Mouse (Mus musculus) brain, adult 2 months (tissue): ENCODE measurements at regions not wholly inside any gene's neighbourhood (a gene's known extent, or its start where the extent isn't known, plus 50 kb on each side); places are given as distances from the start of the nearest gene placed in this dataset.
"Not testable (repeated sequence)": the region's sequence is repeated elsewhere in the genome, so short reads cannot be mapped to it uniquely, and the experiment has no call there.

Experiments used
- DNase-seq: peaks from one replicate; pipeline ENCODE4 v3.0.0; 2011; ENCODE audit warnings: low read depth, low spot score

DNA sequence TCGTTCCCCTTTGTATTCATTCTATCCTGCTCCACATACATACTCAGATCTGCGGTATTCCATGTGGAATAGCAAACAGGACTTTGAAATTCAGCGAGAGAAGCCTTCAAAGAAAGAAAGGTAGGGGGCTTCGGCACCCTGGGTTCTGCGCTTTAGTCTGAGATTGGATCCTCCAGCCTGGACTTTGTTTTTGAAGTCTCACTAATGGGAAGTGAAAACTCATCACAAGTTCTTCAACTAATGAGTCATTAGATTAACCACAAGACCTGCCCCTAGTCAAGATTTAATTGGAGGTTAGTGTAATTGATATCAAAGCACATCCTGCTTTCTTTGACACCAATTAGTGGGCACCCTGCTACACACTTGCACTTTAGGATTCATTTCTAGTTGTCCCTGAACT is 492.5 kb upstream of the Zfp960 start:
- no peak for DNase-seq

DNA sequence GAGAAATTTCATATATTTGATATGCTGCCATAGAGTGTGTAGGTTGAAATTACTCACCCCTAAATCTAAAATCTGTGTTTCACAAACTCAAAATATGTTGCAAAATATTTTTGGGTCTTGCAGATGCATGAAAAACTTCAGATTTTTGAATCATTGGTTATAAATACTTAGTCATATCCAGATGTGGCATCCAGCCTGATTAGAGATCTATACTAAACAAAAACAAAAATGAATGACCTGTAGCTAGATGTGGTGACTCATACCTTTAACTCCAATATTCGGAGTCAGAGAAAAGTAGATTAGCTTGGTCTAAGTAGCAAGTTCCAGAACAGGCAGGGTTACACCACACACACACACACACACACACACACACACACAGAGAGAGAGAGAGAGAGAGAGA is 475.1 kb upstream of the Zfp960 start:
- DNase-seq, result no peak

DNA sequence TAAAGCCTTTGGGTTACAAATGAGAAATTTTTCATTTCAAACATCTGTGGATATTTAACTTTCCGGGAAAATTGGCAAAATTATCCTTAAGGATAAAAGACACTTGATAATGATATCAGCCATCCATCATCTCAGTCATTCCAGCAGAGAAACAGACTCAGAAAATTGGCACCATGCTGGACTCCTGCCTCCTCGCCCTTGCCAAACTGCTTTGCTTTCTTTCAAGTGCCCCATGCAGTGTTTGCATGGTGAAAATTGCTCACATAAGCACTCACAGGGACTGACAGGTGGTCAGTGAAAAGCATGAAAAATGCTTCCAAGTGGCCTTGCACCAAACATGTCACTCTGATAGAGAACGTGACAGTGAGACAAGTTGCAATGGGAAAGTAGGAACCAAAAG is 464.2 kb upstream of the Zfp960 start:
- peak; percentile 6 for DNase-seq

DNA sequence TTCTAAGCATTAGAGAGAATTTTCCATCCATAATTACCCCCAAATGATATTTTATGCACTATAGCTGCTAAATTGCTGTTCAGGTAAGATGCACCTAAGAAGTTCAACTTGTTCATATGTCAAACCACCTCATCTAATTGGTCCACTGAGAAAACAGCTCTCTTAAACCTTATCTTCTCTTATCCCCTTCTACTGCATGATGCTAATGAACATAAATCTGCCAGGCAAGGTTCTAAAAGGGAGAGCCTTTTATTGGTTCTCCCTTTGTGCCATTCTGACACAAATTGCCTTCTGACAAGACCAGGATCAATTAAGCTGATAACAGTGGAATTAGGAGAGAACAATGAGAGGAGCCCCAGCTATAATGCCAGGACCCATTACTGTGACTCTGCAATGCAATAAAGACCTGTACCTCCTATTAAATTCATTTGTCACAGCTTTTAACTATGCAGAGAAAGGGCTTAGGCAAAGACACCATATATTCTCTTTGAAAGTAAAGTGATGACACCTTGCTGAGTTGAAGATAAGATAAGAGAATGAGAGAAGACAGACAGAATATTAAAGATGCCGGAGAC is 451.4 kb upstream of the Zfp960 start:
- no peak for DNase-seq

DNA sequence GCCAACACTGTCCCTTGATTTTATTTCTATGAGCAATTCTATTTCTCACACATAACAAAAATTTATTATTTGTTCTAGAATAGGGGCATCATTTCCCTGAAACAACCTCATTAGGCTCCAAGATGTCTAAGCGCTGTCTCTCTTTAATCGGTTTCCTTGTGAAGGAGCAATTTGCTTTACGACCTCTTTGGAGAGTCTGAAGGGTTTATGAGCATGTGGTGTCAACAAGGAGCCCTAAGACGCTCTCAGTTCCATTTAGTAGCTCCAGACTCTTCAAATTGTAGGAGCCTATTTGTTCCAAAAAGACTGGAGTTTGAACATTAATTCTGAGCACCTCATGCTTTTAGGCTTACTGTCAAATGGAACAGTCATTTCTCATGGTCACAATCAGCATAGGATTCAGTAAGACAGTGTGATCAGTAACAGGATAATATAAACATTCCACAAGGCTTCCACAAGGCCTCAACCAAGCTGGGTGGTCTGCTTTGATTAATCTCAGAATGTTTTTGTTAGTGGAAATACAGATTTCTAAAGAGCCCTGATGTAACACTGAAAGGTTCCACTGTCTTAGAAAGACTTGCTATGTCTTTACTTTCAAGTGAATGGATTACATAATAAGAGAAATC is 441.9 kb upstream of the Zfp960 start:
- DNase-seq, result no peak

DNA sequence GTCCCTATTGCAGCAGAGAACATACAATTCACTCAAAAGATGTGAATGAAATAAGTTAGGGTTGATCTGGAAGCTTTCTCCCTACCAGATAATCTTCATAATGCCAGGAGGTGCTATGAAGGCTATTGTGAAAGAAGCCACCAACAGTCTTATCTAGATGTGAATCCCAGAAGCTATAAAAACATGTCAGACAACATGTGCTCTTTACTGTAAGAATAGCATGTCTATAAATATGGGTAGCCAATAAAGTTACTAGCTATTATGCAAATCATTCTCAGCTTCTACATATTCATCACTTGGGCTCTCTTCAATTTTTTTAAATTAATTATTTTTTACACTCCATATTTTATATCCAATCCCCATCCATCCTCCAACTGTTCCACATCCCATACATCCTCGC is 434.1 kb upstream of the Zfp960 start:
- DNase-seq, result no peak

DNA sequence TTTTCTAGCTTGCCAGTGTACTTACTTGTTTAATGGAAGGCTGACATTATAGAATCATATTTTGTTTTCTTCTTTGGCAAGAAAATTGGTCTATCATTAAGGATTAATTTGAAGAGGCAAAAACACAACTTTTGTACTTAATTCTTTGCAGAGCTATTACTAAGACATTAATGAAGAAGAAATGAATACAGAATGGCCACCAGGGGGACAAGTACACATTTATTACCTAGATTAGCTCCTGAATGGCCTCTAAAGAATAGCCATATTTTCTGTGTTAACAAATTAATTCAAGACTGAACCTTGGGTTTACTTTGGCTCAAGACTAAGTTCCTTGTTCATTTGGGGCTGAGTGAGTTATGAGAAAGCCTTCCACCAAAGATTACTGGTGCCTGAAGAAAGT is 430.5 kb upstream of the Zfp960 start:
- no peak for DNase-seq

DNA sequence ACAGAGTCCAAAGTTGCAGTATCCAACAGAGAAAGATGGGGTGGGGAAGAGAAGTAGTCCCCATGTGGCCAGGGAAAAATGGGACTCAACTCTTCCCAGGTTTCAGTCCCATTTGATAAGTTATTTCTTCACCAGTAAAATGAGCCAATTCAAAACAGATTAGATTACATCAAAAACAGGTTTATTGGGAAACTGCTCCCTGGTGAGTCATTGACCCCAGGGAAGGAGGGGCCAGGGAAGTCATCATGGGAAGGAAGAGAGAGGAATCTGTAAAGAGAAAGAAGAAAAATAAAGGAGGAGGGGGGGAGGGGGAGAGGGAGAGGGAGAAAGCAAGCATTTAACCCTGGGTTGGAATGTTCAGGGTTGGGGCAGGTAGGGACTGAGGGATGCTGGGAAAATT is 426.4 kb upstream of the Zfp960 start:
- DNase-seq, result no peak

DNA sequence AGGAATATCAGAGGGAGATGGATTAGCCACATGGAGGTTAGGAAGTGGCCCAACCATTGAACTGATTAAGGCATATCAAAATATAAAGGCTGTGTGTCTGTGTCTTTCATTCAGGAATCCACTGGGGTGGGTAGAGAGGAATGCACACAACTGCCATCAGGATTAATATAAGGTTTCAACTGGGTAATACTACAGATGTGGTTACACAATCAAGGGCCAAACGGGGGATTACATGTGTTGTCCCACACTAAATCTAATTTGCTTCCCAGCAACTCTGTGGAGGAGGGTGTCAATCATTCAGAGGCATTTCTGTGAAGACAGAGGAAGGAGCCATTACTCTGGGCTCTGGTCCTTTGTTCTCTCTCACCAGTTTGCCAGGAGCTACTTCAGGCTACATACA is 416.0 kb upstream of the Zfp960 start:
- DNase-seq, result no peak

DNA sequence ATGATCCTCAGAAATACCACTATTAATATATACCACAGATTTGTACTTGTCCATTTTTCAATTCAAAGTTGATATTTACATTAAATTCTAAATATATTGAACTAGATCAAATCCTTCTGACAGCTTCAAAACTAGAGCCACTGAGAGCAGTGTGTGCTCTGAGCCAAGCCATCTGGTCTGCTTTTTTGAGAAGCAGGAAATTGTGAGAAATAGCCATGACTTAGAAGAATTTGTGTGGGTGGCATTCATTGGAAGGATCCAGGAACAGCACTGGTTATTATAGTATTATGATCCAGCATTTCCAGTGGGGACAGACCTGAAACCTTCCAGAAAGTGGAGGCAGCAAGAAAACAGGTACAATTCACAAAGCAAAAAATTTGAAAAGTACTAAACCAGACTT is 398.7 kb upstream of the Zfp960 start:
- DNase-seq, result peak; percentile 73

DNA sequence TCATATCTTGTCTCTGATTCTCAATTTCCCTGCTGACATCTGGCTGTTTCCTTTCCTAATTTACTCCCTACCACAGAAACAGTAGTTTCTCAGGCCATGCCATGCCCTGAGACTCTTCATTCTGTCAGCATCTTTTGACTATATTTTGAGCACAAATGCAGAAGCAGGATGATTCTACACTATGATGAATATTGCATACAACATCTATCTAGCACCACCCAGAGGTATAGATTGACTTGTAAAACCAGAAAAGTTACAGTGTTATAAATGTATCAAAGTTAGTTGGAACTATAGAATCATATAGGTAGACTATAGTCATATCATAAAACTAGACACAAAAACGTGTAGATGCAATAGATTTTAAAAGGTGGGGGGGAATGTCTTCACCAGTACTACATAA is 396.3 kb upstream of the Zfp960 start:
- peak; percentile 5 for DNase-seq

DNA sequence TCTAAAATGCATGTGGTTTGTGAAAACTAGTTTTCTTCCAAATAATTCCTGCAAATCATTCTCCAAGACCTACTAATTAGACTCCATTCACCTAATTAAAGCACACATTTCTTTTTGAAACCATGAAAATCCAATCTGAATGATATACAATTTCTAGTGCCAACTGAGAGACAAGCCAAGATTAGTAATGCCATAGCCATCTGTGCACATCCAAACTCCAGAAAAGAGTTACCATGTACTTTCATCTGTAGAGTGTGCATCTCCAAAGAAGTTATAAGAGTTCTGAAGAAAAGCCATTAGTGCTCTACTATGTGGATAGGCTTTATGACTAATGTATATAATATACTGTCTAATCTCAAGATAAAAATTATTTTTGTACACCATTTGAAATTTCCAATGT is 359.7 kb upstream of the Zfp960 start:
- DNase-seq, result peak; percentile 19

DNA sequence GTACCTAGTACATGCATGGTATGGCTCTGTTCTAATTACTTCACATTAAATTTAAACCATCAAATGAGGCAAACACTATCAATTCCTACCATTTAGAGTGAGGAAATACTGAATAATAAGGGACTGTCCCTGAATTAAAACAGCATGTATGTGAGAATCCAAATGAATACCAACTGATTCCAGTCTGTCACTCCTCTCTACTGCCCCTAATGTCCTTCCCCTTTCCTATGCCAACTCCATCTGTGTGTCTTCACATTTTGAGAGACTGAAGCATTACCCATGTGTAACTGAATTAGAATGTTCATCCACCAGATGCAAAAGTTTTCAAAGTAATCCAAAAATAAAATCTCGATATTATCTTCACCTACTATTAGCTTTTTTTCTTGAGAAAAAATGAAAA is 358.0 kb upstream of the Zfp960 start:
- no peak for DNase-seq

DNA sequence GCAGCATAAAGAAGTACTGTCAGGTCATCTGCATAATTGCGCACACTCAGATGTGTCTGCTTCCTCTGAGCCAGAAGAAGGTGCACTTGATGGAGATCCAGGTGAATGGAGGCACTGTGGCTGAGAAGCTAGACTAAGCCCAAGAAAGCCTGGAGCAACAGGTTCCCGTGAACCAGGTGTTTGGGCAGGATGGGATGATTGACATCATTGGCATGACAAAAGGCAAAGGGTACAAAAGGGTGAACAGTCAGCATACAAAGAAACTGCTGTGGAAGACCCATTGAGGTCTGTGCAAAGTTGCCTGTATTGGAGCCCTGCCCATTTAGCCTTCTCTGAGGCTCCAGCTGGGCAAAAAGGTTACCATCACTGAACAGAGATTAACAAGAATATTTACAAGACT is 337.0 kb upstream of the Zfp960 start:
- DNase-seq, result no peak

DNA sequence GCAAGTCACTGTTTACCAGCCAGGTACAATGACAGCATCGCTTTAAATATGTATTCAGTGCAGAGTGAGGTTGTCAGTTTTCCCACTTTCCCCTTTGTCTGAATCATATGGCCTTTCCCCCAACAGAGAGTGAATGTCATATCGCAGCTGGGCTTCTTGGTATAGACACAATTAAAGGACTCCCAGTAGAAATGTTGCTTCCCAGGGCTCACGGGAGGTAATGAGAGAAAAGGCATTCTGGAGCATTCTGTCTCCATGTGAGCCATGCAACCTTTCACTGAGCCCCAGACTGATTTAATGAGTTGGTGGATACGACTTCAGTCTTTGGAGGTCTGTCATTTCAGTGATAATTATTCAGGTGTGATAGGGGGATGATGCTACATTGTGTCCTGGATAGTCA is 310.8 kb upstream of the Zfp960 start:
- peak; percentile 1 for DNase-seq

DNA sequence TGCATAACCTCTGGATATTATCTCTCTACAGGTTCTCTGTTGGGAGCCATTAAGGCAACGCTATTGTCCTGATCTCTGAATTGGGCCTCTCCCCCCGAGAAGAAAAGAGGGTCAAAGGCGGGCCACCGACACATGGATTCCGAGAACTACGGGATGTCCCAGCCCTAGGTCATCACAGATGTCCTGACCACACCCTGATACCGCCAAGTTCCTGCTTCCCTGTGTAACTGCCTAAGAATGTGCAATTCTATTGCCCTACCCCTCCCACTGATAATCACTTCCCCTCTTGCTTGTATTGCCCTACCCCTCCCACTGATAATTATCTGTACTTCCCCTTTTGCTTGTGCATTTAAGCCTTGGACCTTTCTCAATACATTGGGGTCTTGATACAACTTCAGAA is 293.3 kb upstream of the Zfp960 start:
- DNase-seq, result not testable (repeated sequence)

DNA sequence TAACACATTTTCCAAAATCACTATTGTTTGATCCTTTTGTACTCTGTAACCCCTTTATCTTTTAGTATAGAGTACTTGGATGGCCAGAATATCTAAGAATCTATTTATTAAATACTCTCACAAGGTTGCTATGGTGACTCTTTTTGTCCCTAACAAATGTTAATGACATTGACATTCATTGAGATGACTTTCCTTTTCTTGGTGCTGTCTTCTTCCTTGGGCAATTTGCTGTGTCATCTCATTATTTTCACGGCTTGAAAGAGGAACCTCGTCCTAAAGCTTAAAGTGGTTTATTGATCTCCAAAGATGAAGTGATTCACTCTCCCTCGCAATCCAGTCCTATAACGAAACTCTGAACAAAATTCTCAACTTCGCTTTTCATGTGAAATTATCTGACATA is 265.6 kb upstream of the Zfp960 start:
- no peak for DNase-seq

DNA sequence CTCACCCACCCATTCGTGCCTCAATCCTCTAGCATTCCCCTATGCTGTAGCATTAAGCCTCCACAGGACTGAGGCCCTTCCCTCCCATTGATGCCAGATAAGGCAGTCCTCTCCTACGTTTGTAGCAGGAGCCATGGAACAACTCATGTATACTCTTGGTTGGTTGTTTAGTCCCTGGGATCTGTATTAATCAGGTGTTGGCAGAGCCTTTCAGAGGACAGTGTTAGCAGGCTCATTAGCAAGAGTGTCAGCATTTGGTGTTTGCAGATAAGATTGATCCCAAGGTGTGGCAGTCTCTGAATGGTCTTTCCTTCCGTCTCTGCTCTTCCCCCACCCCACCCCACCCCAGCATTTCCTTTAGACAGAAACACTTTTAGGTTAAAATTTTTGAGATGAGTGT is 258.9 kb upstream of the Zfp960 start:
- no peak for DNase-seq

DNA sequence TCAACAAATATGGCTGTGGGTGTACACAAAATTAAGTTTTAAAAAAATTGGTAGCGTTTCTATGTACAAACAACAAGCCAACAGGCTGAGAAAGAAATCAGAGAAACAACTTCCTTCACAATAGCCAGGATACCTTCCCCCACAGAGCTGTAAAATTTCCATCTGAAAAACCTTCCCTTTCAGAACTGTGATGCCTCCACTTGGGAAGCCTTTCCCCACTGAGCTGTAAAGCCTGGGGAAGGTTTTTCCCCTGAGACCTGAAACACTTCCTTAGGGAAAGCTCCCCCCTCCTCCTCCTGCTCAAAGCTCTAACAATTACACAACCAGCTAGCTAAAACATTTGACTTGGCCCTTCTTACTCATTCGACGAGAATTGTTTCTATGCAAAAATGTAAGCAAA is 245.5 kb upstream of the Zfp960 start:
- no peak for DNase-seq

DNA sequence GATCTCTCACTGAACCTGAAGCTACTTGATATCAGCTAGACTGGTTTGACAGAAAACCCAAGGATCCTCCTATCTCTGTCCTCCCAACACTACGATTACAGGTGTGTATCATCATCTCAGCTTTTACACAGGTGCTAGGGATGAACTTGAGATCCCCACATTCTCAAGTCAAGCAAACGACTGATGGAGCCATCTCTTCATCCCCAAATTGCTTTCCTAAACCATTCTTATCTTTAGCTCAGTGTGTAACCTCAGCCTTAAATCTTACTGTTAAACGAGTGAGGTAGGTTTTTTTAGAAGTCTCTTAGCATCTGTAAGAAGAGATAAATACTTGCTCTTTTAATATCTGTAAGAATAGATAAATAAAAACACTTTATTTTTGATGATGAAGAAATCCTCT is 242.2 kb upstream of the Zfp960 start:
- DNase-seq, result no peak

DNA sequence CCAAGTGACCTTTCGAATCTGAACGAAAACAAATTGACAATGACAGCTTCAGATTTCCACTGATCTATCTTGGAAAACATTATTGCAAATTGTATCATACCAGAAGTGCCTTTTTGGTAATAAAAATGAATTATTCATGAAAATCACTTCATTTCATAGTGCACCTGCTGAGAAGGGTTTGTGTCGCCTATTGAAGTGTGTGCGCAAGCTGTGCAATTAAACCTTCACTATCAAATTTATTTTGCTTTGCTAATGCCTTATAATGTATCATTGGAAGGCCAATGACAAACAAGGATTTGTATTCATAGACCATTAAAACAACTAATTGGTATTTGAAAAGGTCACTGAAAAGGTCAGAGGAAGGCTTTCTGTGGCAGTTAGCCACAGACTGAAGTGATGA is 224.8 kb upstream of the Zfp960 start:
- no peak for DNase-seq

DNA sequence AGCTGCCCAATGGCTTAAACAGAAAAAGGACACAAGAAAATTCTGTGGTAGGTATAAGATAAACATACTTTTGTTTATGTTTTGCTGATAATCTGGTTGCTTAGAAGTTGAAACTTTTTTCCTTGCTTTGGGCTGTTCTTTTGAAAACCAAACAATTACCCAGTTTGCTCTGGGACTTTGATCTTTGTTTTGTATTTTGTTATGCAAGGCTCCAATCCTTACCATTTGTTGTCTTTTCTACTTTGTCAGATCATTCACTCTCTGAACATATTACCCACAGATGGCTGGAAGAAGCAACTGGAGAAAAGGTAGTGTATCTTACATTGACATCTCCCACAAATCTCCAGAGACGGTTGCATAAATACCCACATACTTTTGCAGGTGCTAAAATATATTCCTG is 203.1 kb upstream of the Zfp960 start:
- DNase-seq, result no peak

DNA sequence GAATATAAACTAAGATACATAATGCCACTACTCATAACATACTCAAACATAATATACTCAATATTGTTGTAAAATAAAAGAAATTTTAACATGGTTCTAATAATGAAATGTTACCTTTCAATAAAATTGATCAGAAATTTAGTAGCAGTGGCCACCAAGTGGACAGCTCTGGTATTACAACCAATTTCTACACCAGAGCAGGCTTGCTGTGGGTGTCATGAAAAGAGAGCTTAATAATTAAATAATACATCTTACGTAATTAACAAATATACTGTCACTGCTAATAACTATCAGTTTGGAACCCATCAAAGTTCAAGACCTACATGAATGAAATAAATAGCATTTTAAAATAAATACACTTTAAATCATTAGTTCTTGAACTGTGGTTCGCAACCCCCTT is 163.1 kb upstream of the Zfp960 start:
- peak; percentile 68 for DNase-seq

DNA sequence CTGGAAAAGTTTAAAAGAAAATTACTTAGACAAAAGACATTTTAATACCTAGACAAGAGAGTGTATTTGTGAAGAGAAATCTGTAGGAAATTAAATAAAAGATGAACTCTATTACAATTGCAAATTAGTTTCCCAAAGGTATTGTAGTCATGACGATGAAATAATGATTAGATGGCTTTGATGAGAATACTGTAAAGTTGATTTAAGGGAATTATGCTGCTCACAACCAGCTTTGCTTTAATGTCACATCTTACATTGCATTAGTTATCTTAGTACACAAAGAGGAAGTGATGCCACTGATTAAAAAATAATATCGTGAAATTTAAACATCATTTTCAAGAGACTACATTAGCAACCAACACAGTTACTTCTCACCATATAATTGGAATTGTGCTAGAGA is 145.7 kb upstream of the Zfp960 start:
- no peak for DNase-seq
